Mouse (Mus musculus): ENCODE measurements around the gene Lad1.

DNA sequence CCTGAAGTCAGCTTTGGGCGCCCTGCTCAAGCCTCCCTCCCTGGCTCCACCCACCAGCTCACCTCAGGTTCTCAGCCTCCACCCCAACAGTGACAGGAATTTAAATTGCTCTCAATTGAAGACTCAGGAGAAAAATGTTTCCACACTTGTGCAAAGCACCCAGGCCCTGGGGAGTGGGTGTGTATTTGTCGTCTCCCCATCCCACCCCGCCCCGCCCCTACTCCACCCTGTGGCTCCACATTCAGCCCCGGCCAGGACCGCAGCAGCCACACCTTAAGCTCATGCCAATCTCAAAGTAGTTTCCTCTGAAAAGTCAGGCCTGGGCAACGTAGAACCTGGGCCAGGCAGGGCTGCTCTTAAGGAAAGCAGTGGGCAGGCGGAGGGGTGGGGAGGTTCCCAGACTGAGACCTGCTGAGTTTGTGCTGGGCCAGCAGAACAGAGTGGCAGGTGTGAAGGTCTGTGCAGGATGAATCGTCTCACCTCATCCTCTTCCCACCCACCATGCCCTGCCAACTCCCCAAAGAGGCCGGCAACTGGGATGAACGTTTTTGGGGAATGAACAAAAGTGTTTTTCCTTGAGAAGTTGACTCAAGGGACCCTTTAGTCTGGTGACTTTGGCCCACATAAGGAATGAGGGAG, 38.9 kb downstream of the Lad1 start:
- TF ChIP-seq EP300 (IDR thresholded peaks at IDR 0.05; ENCODE audit: insufficient read depth, low read depth, low read length) (0 out of 2 replicates have a peak, but pooled peaks have one; percentile 12), CTCF (IDR thresholded peaks at IDR 0.05; ENCODE audit: low read depth, low read length) (no peak)
